Mouse (Mus musculus): ENCODE data around the gene Ddc. TPM values are rescaled to one million over a fixed set of nuclear protein-coding genes. Genes with fewer than 3 reads are reported as not detected.

Gene Ddc
- total and polyA plus RNA-seq, 3 experiments, result 0.17 to 0.33 TPM; not detected in 1

DNA sequence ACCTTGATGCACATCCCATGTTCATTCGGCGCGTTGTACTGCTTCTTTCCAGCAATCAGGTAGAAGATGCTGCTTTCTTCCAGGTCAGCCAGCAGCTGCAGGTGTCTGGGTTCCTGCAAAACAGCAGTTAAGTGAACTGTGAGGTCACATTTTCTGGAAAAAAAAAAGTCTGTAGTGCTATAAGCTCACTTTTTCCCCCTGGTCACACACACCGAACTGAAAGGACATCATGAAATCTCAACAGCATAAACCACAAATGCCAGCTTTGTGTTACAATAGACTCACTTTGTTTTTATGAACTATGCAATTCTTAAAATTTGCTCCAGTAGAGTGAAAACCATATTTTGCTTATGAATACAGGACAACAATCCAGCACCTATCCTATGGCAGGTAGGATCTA, 46.9 kb upstream of the Ddc start:
- Histone ChIP-seq H3K79me2 (replicated peaks; ENCODE audit: control insufficient read depth, extremely low read depth, insufficient read depth, poor library complexity, severe bottlenecking) (peaks cover 3% of the 10 kb centered on the region; the same call in 1 of the 2 replicates), H3K9ac (ENCODE audit: insufficient read depth, low read depth) (peak overlapping the region; percentile 60), H3K4me2 (ENCODE audit: insufficient read depth, low read depth, poor library complexity, severe bottlenecking) (peak overlapping the region; percentile 56), H3K4me1 (ENCODE audit: control insufficient read depth in 1 of 2, insufficient read depth in 2 of 2) (peaks cover 47 to 96% of the 10 kb centered on the region in 2 experiments), H3K27me3 (replicated peaks) (no peaks in the 10 kb centered on the region), H3K4me3 (replicated peaks in 1 of 3; ENCODE audit: low read depth in 2 of 3, low read length in 2 of 3, poor library complexity in 1 of 3) (peak overlapping the region in 1 of 3 experiments; percentile 52), H3K9me3 (replicated peaks; ENCODE audit: low read length) (no peaks in the 10 kb centered on the region), H3K36me3 (replicated peaks in 1 of 2; ENCODE audit: control insufficient read depth in 1 of 2, insufficient read depth in 1 of 2, low read length in 1 of 2) (peaks cover 16 to 65% of the 10 kb centered on the region in 2 experiments), H3K27ac (ENCODE audit: insufficient read depth, low read depth) (peak overlapping the region; percentile 96)
- dilution Hi-C loops (cut with MboI; ENCODE audit: extremely low pct_ligation_motif_present, extremely low pct_unique_long_range_greater_than_20kb, low sequenced_read_pairs) (no loop called here), in situ Hi-C loops (cut with MboI; ENCODE audit: low pct_ligation_motif_present, low pct_unique_long_range_greater_than_20kb, low sequenced_read_pairs) (loop anchor here (10.0 kb wide), 1 partner anchor 400 kb away; no protein-coding TSS in a partner anchor)
- TF ChIP-seq RCOR1 (conservative IDR thresholded peaks at IDR 0.05; ENCODE audit: low read depth, low read length) (no peak), BHLHE40 (IDR thresholded peaks at IDR 0.05; ENCODE audit: low read depth, low read length) (peak; percentile 58), ZMIZ1 (IDR thresholded peaks at IDR 0.05; ENCODE audit: low read depth, low read length) (no peak), ETS1 (conservative IDR thresholded peaks at IDR 0.05; ENCODE audit: low read depth, low read length) (peak; percentile 86), JUN (IDR thresholded peaks at IDR 0.05; ENCODE audit: insufficient read depth, low read depth, low read length) (peak; percentile 82), TCF12 (IDR thresholded peaks at IDR 0.05; ENCODE audit: low read depth, low read length) (peak; percentile 64), ZNF384 (IDR thresholded peaks at IDR 0.05; ENCODE audit: low read depth, low read length) (peak; percentile 90), MEF2A (IDR thresholded peaks at IDR 0.05; ENCODE audit: borderline replicate concordance, low read depth, low read length) (peak; percentile 26; the same call in 1 of the 2 replicates), ELF1 (IDR thresholded peaks at IDR 0.05; ENCODE audit: low read depth, low read length) (no peak), CTCF (conservative IDR thresholded peaks at IDR 0.05 in 1 of 2, IDR thresholded peaks at IDR 0.05 in 1 of 2; ENCODE audit: low read depth in 2 of 2, low read length in 2 of 2) (no peak), CHD1 (IDR thresholded peaks at IDR 0.05; ENCODE audit: low read depth, low read length) (peak; percentile 33; the same call in 1 of the 2 replicates), JUND (conservative IDR thresholded peaks at IDR 0.05; ENCODE audit: low read depth, low read length) (peak; percentile 63; the same call in 1 of the 2 replicates), MYC (IDR thresholded peaks at IDR 0.05; ENCODE audit: low read depth, low read length) (no peak), SMC3 (IDR thresholded peaks at IDR 0.05; ENCODE audit: low read depth, low read length) (no peak), TBP (conservative IDR thresholded peaks at IDR 0.05; ENCODE audit: low read depth, low read length) (0 out of 2 replicates have a peak, but pooled peaks have one; percentile 42), MAX (IDR thresholded peaks at IDR 0.05; ENCODE audit: low read length) (no peak), EP300 (IDR thresholded peaks at IDR 0.05; ENCODE audit: low read length) (peak; percentile 82), IRF4 (IDR thresholded peaks at IDR 0.05; ENCODE audit: low read depth, low read length) (peak; percentile 58), POLR2A (IDR thresholded peaks at IDR 0.05; ENCODE audit: low read depth, low read length) (0 out of 2 replicates have a peak, but pooled peaks have one; percentile 30), NRF1 (IDR thresholded peaks at IDR 0.05; ENCODE audit: low read depth, low read length) (no peak), HCFC1 (IDR thresholded peaks at IDR 0.05; ENCODE audit: low read depth, low read length) (no peak)
- no peak for DNase-seq (ENCODE audit: extremely low read depth)

DNA sequence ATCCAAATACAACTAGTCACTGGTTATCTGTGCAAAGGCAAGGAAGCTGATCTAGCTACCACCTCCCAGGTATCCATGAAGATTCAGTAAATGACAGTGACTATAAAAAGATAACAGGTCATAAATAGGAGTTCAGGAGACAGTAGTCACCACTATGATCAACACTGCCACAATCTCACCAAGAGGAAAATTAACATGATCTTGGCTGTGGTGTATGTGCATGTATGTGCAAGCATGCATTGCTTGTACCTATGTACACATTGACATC, 46.1 kb upstream of the Ddc start:
- DNase-seq (ENCODE audit: extremely low read depth), result no peak
- H3K4me3 ChIP-seq (replicated peaks in 1 of 3; ENCODE audit: low read depth in 2 of 3, low read length in 2 of 3, poor library complexity in 1 of 3), result peak overlapping the region in 2 of 3 experiments; percentile 36 to 52
- H3K27ac ChIP-seq (ENCODE audit: insufficient read depth, low read depth), result peak overlapping the region; percentile 96
- H3K4me1 ChIP-seq (ENCODE audit: control insufficient read depth in 1 of 2, insufficient read depth in 2 of 2), result peaks cover 42 to 96% of the 10 kb centered on the region in 2 experiments
- H3K79me2 ChIP-seq (replicated peaks; ENCODE audit: control insufficient read depth, extremely low read depth, insufficient read depth, poor library complexity, severe bottlenecking), result peaks cover 3% of the 10 kb centered on the region; the same call in 1 of the 2 replicates
- no peaks in the 10 kb centered on the region for H3K27me3 ChIP-seq (replicated peaks)
- dilution Hi-C loops (cut with MboI; ENCODE audit: extremely low pct_ligation_motif_present, extremely low pct_unique_long_range_greater_than_20kb, low sequenced_read_pairs), result no loop called here
- no peaks in the 10 kb centered on the region for H3K9me3 ChIP-seq (replicated peaks; ENCODE audit: low read length)
- in situ Hi-C loops (cut with MboI; ENCODE audit: low pct_ligation_motif_present, low pct_unique_long_range_greater_than_20kb, low sequenced_read_pairs), result loop anchor here (10.0 kb wide), 1 partner anchor 399 kb away; no protein-coding TSS in a partner anchor
- H3K36me3 ChIP-seq (replicated peaks in 1 of 2; ENCODE audit: control insufficient read depth in 1 of 2, insufficient read depth in 1 of 2, low read length in 1 of 2), result peaks cover 15 to 65% of the 10 kb centered on the region in 2 experiments
- H3K9ac ChIP-seq (ENCODE audit: insufficient read depth, low read depth), result peak overlapping the region; percentile 60
- peak overlapping the region; percentile 56 for H3K4me2 ChIP-seq (ENCODE audit: insufficient read depth, low read depth, poor library complexity, severe bottlenecking)
- TF ChIP-seq HCFC1 (IDR thresholded peaks at IDR 0.05; ENCODE audit: low read depth, low read length) (no peak; the same call in 1 of the 2 replicates), USF2 (conservative IDR thresholded peaks at IDR 0.05; ENCODE audit: low read depth, low read length) (no peak), E2F4 (IDR thresholded peaks at IDR 0.05; ENCODE audit: insufficient replicate concordance, low read depth, low read length) (0 out of 2 replicates have a peak, but pooled peaks have one; percentile 52), ZC3H11A (IDR thresholded peaks at IDR 0.05; ENCODE audit: low read depth, low read length) (no peak), UBTF (IDR thresholded peaks at IDR 0.05; ENCODE audit: low read depth, low read length) (no peak), CTCF (conservative IDR thresholded peaks at IDR 0.05 in 1 of 2, IDR thresholded peaks at IDR 0.05 in 1 of 2; ENCODE audit: low read depth in 2 of 2, low read length in 2 of 2) (no peak), TBP (conservative IDR thresholded peaks at IDR 0.05; ENCODE audit: low read depth, low read length) (no peak), ZNF384 (IDR thresholded peaks at IDR 0.05; ENCODE audit: low read depth, low read length) (no peak), RCOR1 (conservative IDR thresholded peaks at IDR 0.05; ENCODE audit: low read depth, low read length) (no peak), CHD1 (IDR thresholded peaks at IDR 0.05; ENCODE audit: low read depth, low read length) (peak; percentile 87; the same call in 1 of the 2 replicates), JUND (conservative IDR thresholded peaks at IDR 0.05; ENCODE audit: low read depth, low read length) (no peak), BHLHE40 (IDR thresholded peaks at IDR 0.05; ENCODE audit: low read depth, low read length) (0 out of 2 replicates have a peak, but pooled peaks have one; percentile 13), JUN (IDR thresholded peaks at IDR 0.05; ENCODE audit: insufficient read depth, low read depth, low read length) (no peak), MAX (IDR thresholded peaks at IDR 0.05; ENCODE audit: low read length) (no peak; the same call in 1 of the 2 replicates), GABPA (IDR thresholded peaks at IDR 0.05; ENCODE audit: insufficient replicate concordance, low read depth, low read length) (no peak), MYC (IDR thresholded peaks at IDR 0.05; ENCODE audit: low read depth, low read length) (no peak; the same call in 1 of the 2 replicates), ZMIZ1 (IDR thresholded peaks at IDR 0.05; ENCODE audit: low read depth, low read length) (no peak), EP300 (IDR thresholded peaks at IDR 0.05; ENCODE audit: low read length) (peak; percentile 9; the same call in 1 of the 2 replicates), PAX5 (IDR thresholded peaks at IDR 0.05; ENCODE audit: low read length) (no peak), POLR2A (IDR thresholded peaks at IDR 0.05; ENCODE audit: low read depth, low read length) (no peak), MEF2A (IDR thresholded peaks at IDR 0.05; ENCODE audit: borderline replicate concordance, low read depth, low read length) (no peak), IRF4 (IDR thresholded peaks at IDR 0.05; ENCODE audit: low read depth, low read length) (no peak), ELF1 (IDR thresholded peaks at IDR 0.05; ENCODE audit: low read depth, low read length) (no peak), TCF12 (IDR thresholded peaks at IDR 0.05; ENCODE audit: low read depth, low read length) (no peak; the same call in 1 of the 2 replicates)

All from CH12.LX (cell line).